Mouse (Mus musculus): ENCODE results near the gene Olfm4.

GRCm38 (mm10) chr14:79970928-79971738, 12.7 kb upstream of the Olfm4 start:
- TF ChIP-seq CTCF (IDR thresholded peaks at IDR 0.05; ENCODE audit: extremely low read depth, insufficient read length, insufficient replicate concordance, low read depth, low read length) (no peak), POLR2A (IDR thresholded peaks at IDR 0.05; ENCODE audit: low read depth, low read length) (no peak)

Measured in small intestine, adult 2 months (tissue).